Mouse (Mus musculus) heart, embryonic 12.5 days (tissue): ENCODE measurements around the gene Gins1. TPM values are rescaled to one million over a fixed set of nuclear protein-coding genes. Genes with fewer than 3 reads are reported as not detected.

Experiments used
- ATAC-seq: fragments of 200-750 bp; cut with Nextera tagmentation; 2 replicates; pipeline ENCODE4 v1.8.0; 2017; ENCODE audit warnings: moderate TSS enrichment, moderate library complexity; ENCODE audit not compliant: insufficient number of reproducible peaks, low FRiP score
- H3K27ac ChIP-seq: fragments of 300-500 bp; sonication (generic); 2 replicates; pipeline ENCODE4 v1.5.1; 2016; ENCODE audit warnings: mild to moderate bottlenecking, moderate library complexity; ENCODE audit not compliant: poor library complexity, severe bottlenecking
- H3K27me3 ChIP-seq: fragments of 300-500 bp; sonication (generic); replicated peaks from 2 replicates; pipeline ENCODE4 v1.6.1; 2016; ENCODE audit warnings: mild to moderate bottlenecking, moderate library complexity
- H3K36me3 ChIP-seq: fragments of 300-500 bp; sonication (generic); 2 replicates; pipeline ENCODE4 v1.6.1; 2016; ENCODE audit warnings: mild to moderate bottlenecking, moderate library complexity
- H3K4me1 ChIP-seq: fragments of 300-500 bp; sonication (generic); replicated peaks from 2 replicates; pipeline ENCODE4 v1.6.1; 2016; ENCODE audit warnings: mild to moderate bottlenecking
- H3K4me2 ChIP-seq: fragments of 300-500 bp; sonication (generic); 2 replicates; pipeline ENCODE4 v1.6.1; 2016; ENCODE audit warnings: mild to moderate bottlenecking, moderate library complexity
- H3K4me3 ChIP-seq: fragments of 300-500 bp; sonication (generic); 2 replicates; pipeline ENCODE4 v1.5.1; 2016; ENCODE audit warnings: mild to moderate bottlenecking
- H3K9ac ChIP-seq: fragments of 300-500 bp; sonication (generic); 2 replicates; pipeline ENCODE4 v1.6.1; 2016; ENCODE audit warnings: mild to moderate bottlenecking, moderate library complexity
- H3K9me3 ChIP-seq: fragments of 300-500 bp; sonication (generic); replicated peaks from 2 replicates; pipeline ENCODE4 v1.6.1; 2016; ENCODE audit warnings: mild to moderate bottlenecking, moderate library complexity
- WGBS: fragments of 180-500 bp; shearing (Covaris S2); methylation state at CpG from one replicate; pipeline ENCODE4 v1.1.7; 2016; 5-methylcytosine and 5-hydroxymethylcytosine counted together
- polyA plus RNA-seq: library from polyadenylated mRNA; unstranded; fragments of >200 nt; fragmentation: Nextera tagmentation; extraction: Ambion mirVana; gene quantifications from 2 replicates; pipeline ENCODE4 v1.2.1, GENCODE M21; 2016

The Gins1 gene
- 30.5 and 34.2 TPM in 2 replicates for polyA plus RNA-seq

DNA sequence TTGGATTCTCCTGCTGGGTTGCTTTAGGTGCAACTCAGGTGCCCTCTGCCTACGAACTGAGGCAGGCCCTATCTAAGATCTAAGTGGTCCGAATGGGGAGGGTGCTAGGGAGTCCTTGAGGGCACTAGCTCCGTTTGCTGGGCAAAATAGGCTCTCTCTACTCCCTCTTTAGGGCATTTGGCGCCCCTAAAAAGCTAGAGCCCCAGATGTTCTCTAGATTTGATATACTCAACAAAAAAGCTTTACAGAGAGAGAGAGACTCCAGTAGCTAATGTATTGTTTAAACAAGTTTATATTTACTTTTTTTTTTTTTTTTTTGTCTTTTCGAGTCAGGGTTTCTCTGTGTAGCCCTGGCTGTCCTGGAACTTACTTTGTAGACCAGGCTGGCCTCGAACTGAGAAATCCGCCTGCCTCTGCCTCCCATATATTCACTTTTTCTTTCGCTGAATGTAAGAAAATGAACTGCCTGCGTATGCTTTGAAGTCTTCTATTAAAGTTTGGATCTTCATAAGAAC lies at the start of gene Gins1:
TSS of gene Gins1 (plus strand) at position 465 of the 515 bp plus-strand sequence.
- Histone ChIP-seq H3K27me3 (no peaks in the 10 kb centered on the region), H3K27ac (peak within 1 kb of the TSS; percentile 78), H3K4me1 (peaks cover 9% of the 10 kb centered on the region), H3K4me2 (peak within 1 kb of the TSS; percentile 96), H3K36me3 (peaks cover 5% of the 10 kb centered on the region; the same call in 1 of the 2 replicates), H3K9me3 (no peaks in the 10 kb centered on the region), H3K4me3 (peak within 1 kb of the TSS; percentile 99), H3K9ac (peak within 1 kb of the TSS; percentile 96)
- peak; percentile 51; the same call in 1 of the 2 replicates for ATAC-seq
- 31% methylated on average over 9 of the region's 9 CpGs for WGBS

DNA sequence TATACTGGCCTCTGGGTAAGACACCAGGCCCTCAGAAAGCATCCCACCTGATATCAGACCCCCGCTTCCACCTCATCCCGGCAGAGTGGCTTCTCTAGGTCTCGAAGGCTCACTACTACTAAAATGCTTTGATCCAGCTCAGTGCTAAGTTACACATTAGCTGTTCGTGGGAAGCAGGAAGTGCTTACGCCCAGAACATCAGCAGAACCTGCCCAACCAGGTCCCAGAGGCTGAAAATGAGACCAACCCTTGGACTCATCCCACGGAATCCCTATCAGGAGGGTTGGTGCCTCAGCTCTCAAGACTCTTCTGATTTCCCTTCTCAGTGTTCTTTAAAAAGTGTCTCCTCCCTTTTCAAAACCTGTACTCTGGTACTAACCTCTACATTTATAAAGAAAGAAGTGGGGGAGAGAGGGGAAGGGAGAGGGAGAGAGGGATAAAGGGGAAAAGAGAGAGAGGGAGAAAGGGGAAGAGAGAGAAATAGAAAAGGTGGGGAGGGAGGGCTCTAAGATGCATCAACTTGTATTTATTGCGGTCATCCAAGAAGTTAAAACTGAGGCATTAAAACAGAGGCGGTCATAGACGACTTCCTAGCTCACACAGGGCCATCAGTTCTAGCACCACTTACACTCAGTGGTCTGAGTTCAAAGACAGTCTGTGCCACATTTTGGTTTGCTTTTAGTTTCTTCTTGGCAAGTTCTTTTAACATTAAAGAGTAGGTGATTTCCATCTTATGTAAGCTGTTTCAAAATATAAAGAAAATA lies 46.3 kb upstream of the Gins1 start:
- H3K4me2 ChIP-seq: no peak overlapping the region
- no peak overlapping the region for H3K27ac ChIP-seq
- H3K27me3 ChIP-seq: no peaks in the 10 kb centered on the region
- ATAC-seq: no peak
- no peak overlapping the region for H3K9ac ChIP-seq
- H3K9me3 ChIP-seq: no peaks in the 10 kb centered on the region
- H3K36me3 ChIP-seq: no peaks in the 10 kb centered on the region
- WGBS: 86% methylated on average over 9 of the region's 9 CpGs
- H3K4me1 ChIP-seq: no peaks in the 10 kb centered on the region
- H3K4me3 ChIP-seq: no peak overlapping the region

DNA sequence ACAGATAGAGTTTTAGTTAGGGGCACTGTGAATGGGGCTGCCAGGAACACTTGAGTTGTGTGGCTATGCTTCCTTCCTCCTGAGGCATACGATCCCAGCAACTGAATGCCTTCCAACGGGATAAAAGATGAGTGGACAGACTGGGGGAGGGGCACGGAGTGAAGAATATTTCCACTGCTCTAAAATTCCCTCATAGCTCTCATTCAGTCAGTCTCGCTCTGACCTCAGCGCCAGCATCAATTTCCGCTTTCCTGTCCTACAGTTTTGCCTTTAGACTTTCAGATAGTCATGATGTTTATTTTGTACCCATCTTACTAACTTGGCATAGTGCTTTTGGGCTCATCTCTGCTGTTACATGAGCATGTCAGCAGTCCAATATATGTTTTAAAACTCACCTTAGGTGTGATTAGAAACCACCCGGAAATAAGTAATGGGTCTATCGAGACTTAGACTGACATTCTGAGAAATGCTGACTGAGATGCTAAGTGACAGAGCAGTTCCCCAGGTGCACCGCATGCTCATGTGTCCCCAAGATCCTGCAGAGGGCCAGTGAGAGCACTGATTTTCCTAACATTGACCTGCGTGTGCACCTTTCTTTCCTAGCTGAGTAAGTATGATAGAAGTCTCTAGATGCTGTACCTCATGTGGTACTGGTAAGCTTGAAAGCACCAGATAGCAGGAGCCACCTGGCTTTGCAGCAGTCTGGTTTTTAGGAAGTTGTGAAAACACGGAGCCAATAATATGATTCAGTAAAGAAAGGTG lies 45.3 kb upstream of the Gins1 start:
- Histone ChIP-seq H3K4me1 (no peaks in the 10 kb centered on the region), H3K9ac (no peak overlapping the region), H3K27ac (no peak overlapping the region), H3K27me3 (no peaks in the 10 kb centered on the region), H3K36me3 (no peaks in the 10 kb centered on the region), H3K4me3 (no peak overlapping the region), H3K9me3 (no peaks in the 10 kb centered on the region), H3K4me2 (no peak overlapping the region)
- ATAC-seq: no peak
- WGBS: 71% methylated on average over 11 of the region's 11 CpGs

DNA sequence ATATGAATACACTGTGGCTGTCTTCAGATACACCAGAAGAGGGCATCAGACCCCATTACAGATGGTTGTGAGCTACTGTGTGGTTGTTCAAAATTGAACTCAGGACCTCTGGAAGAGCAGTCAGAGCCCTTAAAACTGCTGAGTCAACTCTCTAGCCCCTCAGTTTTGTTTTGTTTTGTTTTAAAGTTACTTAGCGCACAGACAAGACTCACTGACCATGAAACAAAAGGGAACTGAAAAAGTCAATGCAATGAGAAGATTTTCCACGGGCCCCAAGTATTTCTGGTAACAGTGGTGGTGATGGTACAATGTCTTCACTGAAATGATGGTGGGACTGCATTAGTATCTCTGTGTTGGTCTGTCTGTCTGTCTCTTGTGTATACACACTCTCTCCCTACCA lies 44.1 kb upstream of the Gins1 start:
- Histone ChIP-seq H3K27ac (no peak overlapping the region), H3K4me3 (no peak overlapping the region), H3K9me3 (no peaks in the 10 kb centered on the region), H3K9ac (no peak overlapping the region), H3K27me3 (no peaks in the 10 kb centered on the region), H3K36me3 (no peaks in the 10 kb centered on the region), H3K4me1 (no peaks in the 10 kb centered on the region), H3K4me2 (no peak overlapping the region)
- WGBS: 86% methylated on average over 2 of the region's 2 CpGs
- no peak for ATAC-seq

DNA sequence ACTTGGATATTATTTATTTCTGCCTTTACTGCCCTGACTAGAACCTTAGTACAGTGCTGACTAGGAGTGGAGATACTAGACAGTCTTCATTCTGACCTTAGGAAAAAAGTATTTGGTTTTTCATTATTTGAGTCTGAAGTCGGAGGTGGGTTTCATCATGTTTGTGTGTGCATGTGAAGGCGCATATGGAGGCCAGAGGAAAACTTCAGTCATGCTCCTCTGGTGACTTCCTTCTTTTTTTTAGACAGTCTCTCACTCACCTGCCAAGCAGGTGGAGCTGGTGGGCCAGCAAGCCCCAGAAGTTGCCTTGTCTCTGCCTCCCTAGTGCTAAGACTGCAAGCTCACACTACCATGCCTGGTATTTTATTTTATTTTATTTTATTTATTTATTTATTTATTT lies 38.2 kb upstream of the Gins1 start:
- Histone ChIP-seq H3K27ac (no peak overlapping the region), H3K27me3 (no peaks in the 10 kb centered on the region), H3K4me2 (no peak overlapping the region), H3K9ac (no peak overlapping the region), H3K36me3 (no peaks in the 10 kb centered on the region), H3K9me3 (no peaks in the 10 kb centered on the region), H3K4me3 (no peak overlapping the region), H3K4me1 (0 out of 2 replicates have a peak, but pooled peaks cover 6% of the 10 kb centered on the region)
- ATAC-seq: no peak
- 89% methylated on average over 2 of the region's 2 CpGs for WGBS

DNA sequence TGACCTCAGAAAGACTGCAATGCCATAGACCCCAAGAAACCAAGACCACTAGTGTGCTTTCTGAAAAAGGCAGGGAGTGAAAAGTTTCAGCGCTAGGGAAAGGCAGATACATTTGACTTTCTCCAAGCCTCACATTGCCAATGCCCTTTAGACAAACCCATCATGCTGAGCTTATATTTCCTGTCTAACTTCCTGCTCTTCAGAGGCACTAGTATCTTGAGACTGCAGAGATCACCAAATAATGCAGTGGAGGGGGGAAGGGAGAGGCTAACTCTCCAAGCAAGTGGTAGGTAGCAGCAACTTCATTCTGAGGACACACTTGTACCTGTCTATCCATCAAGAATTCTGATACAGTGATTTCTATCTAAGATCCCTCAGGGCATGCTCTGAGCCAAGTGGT lies 35.8 kb upstream of the Gins1 start:
- no peaks in the 10 kb centered on the region for H3K9me3 ChIP-seq
- WGBS: 74% methylated on average over 1 of the region's 1 CpGs
- H3K4me1 ChIP-seq: 0 out of 2 replicates have a peak, but pooled peaks cover 11% of the 10 kb centered on the region
- H3K4me2 ChIP-seq: no peak overlapping the region
- no peak overlapping the region for H3K27ac ChIP-seq
- H3K9ac ChIP-seq: no peak overlapping the region
- no peak for ATAC-seq
- no peak overlapping the region for H3K4me3 ChIP-seq
- H3K36me3 ChIP-seq: no peaks in the 10 kb centered on the region
- H3K27me3 ChIP-seq: no peaks in the 10 kb centered on the region

DNA sequence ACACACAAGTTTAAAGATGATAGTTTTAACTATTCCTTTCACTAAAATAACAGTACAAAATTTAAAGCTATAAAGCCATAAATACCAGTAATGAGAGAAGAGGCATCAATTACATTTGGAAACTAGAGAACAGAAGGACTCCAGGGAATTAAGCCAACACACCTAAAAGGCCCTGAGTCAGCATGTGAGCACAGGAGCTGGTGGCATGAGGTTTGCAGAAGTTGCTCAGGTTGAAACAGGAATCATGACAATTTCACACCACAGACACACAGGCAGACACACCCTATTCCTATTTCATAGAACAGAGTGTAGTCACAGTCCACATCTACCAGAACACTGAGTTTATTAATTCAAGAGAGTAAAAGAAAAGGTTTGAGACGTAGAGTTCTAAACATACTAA lies 30.7 kb upstream of the Gins1 start:
- Histone ChIP-seq H3K4me1 (0 out of 2 replicates have a peak, but pooled peaks cover 5% of the 10 kb centered on the region), H3K9ac (no peak overlapping the region), H3K4me3 (no peak overlapping the region), H3K9me3 (no peaks in the 10 kb centered on the region), H3K36me3 (no peaks in the 10 kb centered on the region), H3K4me2 (no peak overlapping the region), H3K27me3 (no peaks in the 10 kb centered on the region), H3K27ac (no peak overlapping the region)
- no peak for ATAC-seq
- WGBS: 84% methylated on average over 1 of the region's 1 CpGs

DNA sequence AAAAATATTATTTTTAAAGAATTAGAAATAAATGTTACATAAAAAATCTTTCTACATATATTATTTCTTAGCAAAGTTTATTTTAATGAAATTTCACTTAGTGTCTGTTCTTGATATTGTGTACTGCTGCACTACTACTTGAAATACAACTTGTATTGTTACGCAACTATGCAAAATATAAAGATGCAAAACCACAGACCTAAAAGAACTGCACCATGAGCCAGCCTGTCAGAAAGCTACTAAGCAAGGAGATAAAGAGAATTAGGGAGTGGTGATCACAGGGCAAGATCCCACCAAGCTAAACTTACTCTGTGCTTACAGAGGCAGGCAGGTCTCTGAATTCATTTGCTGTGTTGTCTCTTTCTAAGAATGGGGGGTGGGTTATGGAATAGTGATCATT lies 30.0 kb upstream of the Gins1 start:
- H3K9ac ChIP-seq: no peak overlapping the region
- 0 out of 2 replicates have a peak, but pooled peaks cover 4% of the 10 kb centered on the region for H3K4me1 ChIP-seq
- H3K36me3 ChIP-seq: no peaks in the 10 kb centered on the region
- WGBS: 94% methylated on average over 1 of the region's 1 CpGs
- no peaks in the 10 kb centered on the region for H3K27me3 ChIP-seq
- no peak for ATAC-seq
- no peak overlapping the region for H3K27ac ChIP-seq
- no peak overlapping the region for H3K4me2 ChIP-seq
- no peaks in the 10 kb centered on the region for H3K9me3 ChIP-seq
- H3K4me3 ChIP-seq: no peak overlapping the region

DNA sequence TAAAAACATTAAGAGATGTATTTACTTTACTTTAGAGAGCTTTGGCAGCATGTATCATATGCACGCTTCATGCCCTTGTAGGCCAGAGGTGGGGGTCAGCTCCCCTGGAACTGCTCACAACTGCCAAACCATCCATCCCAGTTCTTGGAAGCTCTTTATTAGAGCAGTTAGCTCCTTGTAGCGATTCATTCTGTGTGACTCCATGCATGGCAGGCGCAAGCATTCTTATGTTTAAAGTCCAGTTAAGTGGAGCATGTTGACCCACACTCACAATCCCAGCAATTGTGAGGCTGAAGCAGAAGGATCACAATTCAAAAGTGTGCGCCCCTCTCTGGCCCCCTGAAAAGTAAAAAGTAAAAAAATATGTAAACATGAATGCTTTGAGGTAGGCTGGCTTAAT lies 27.6 kb upstream of the Gins1 start:
- ATAC-seq: no peak
- no peak overlapping the region for H3K9ac ChIP-seq
- 0 out of 2 replicates have a peak, but pooled peaks cover 4% of the 10 kb centered on the region for H3K4me1 ChIP-seq
- 88% methylated on average over 4 of the region's 4 CpGs for WGBS
- no peak overlapping the region for H3K27ac ChIP-seq
- no peaks in the 10 kb centered on the region for H3K9me3 ChIP-seq
- H3K36me3 ChIP-seq: no peaks in the 10 kb centered on the region
- H3K4me3 ChIP-seq: no peak overlapping the region
- H3K27me3 ChIP-seq: no peaks in the 10 kb centered on the region
- no peak overlapping the region for H3K4me2 ChIP-seq

DNA sequence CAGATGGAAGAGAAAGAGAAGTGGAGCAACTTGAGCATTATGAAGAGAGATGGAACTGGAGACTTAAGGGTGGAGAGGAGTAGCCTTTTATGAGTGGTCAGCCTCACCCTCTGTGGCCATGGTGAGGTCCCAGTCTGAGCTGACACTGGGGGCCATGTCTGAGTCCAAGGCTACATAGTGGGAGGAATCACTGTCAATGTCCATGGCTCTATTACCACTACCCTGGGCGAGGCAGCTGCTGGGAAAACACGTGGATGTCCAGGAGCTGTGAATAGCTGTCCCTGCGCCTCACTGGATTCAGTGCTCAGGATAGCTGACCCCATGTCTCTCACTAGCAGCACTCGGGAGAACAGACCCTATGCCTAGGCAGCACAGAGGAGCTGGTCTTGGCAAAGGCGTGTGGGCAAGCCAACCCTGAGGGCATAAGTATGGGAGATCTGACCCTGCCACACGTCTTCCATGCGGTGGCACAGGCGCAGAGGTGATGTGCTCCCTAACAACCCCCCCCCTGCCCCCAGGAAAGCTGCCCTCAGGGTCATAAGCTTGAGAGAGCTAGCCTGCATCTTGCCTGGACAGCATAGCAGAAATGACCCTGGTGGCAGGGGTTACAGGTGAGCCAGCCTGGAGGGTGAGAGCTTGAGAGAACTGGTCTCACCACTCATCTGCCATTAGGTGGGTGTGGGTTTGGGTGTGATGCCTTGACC lies 21.0 kb upstream of the Gins1 start:
- H3K9me3 ChIP-seq: no peaks in the 10 kb centered on the region
- H3K4me2 ChIP-seq: no peak overlapping the region
- peaks cover 20% of the 10 kb centered on the region for H3K4me1 ChIP-seq
- no peak overlapping the region for H3K4me3 ChIP-seq
- WGBS: 88% methylated on average over 8 of the region's 8 CpGs
- H3K27me3 ChIP-seq: no peaks in the 10 kb centered on the region
- H3K9ac ChIP-seq: no peak overlapping the region
- no peak overlapping the region for H3K27ac ChIP-seq
- ATAC-seq: peak; percentile 42; the same call in 1 of the 2 replicates
- H3K36me3 ChIP-seq: no peaks in the 10 kb centered on the region

DNA sequence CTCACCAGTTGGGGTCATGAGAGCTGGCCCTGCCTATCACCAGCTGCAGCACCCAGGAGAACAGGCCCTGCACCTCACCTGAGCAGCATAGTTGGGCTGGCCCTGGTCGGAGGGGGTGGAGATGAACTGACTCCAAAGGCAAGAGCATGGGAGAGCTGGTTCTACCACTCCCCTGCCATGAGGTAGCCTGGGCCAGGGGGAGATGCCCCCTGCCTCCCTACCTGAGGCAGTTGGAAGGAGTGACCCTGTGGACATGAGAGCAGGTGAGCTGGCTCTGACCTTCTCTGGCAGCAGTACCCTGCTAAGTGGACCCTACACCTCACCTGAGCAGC lies 20.5 kb upstream of the Gins1 start:
- Histone ChIP-seq H3K4me1 (peaks cover 20% of the 10 kb centered on the region), H3K4me2 (no peak overlapping the region)
- 89% methylated on average over 1 of the region's 1 CpGs for WGBS

More for the DNA sequence above, 20.5 kb upstream of the Gins1 start:
- Histone ChIP-seq H3K27me3 (no peaks in the 10 kb centered on the region), H3K4me3 (no peak overlapping the region), H3K27ac (no peak overlapping the region), H3K9me3 (no peaks in the 10 kb centered on the region), H3K36me3 (no peaks in the 10 kb centered on the region), H3K9ac (no peak overlapping the region)
- ATAC-seq: no peak
